Mouse (Mus musculus): ENCODE measurements at regions not wholly inside any gene's neighbourhood (a gene's known extent, or its start where the extent isn't known, plus 50 kb on each side); places are given as distances from the start of the nearest gene placed in this dataset.
"Not testable (repeated sequence)": the region's sequence is repeated elsewhere in the genome, so short reads cannot be mapped to it uniquely, and the experiment has no call there.

DNA sequence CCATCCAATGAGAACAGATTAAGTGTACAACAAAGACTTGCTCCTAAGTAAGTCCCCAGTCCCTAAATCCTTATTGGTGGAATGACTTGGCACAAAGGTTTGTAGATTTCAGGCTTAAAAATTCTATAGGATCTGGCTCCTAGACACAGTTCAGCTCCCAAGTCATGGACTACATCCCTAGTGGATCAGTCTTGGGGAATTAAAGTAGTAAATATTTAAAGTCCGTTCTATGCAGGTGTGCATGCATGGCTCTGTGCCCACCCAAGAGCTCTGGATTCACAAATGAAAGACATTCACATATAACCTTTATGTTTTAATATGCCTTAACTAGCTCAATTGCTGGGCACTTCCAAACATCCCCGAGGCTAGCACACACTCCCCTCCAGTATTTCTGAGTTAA lies 162.8 kb downstream of the Akr1d1 start:
- DNase-seq (ENCODE audit: low read depth, low spot score): no peak

DNA sequence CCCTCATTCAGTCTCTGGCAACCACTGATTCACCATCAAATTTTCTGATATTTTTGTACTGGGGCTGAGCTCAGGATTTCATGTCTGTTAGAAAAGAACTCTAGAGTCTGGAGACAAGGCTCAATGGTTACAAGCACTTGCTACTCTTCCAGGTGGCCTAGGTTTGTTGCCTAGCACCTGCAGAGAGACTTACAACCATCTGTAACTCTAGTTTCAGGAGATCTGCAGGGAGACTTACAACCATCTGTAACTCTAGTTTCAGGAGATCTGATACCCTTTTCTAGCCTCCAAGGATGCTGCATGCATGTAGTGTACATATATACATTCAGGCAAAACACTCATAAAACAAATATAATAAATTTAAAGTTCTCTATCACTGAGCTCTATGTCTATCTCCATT lies 166.1 kb downstream of the Akr1d1 start:
- no peak for DNase-seq (ENCODE audit: low read depth, low spot score)

GRCm38 (mm10) chr6:37703946-37704345 lies 166.7 kb upstream of the Trim24 start:
- DNase-seq (ENCODE audit: low read depth, low spot score): no peak

DNA sequence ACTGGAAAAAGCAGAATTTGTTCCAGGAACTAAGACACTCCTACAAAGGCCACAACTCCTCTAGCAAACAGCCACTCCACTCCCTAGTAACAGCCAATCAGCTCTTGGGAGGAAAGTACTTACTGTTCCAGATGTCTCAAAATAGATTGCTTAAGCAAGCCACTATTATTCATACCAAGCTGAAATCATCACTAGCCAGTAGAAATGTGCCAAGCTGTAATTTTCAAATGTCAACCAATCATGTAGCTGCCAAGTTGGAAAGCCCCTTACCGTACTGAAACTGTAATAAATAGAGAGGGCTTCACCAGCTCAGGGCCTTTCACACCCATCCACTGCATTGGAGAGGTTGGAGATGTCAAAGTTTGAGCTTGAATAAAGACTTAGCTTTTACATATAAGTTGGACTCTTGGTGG lies 164.9 kb upstream of the Trim24 start:
- DNase-seq (ENCODE audit: low read depth, low spot score): peak; percentile 7

DNA sequence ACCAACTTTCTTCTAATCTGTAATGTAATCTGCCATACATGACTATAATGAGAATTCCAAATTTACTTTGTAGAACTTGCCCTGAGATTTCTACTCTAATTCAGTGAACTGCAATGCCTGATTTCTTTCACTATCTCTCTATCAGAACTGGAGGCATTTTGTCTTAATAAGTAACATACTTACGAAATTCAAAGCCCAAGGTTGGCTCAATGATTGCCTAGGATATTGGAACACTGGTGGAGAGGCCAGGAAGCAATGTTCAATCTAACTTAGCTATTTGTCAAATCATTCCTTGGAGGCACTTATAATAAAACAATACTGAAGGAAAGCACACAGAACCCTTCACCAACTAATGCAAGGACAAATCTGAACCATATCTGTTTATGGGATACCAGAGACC lies 162.9 kb upstream of the Trim24 start:
- DNase-seq (ENCODE audit: low read depth, low spot score): not testable (repeated sequence)

DNA sequence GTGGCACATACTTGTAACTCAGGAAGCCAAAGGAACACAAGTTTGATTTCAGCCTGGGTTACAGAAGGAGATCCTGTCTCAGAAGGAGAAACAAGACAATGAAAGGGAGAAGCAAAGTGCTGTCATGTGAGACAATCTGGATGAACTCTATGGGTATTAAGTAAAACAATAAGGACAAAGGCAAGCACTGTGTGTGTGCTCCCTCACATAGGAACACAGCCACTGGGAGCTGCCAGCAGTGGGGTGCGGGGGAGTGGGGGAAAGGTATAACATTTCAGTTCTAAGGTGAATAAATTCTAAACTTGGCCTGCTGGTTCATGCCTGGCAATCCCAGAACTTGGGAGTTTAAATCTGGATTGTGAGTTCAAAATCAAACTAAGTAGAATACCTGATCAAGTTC lies 158.8 kb upstream of the Trim24 start:
- no peak for DNase-seq (ENCODE audit: low read depth, low spot score)

GRCm38 (mm10) chr6:37713411-37713810 lies 157.2 kb upstream of the Trim24 start:
- DNase-seq (ENCODE audit: low read depth, low spot score): peak; percentile 9

DNA sequence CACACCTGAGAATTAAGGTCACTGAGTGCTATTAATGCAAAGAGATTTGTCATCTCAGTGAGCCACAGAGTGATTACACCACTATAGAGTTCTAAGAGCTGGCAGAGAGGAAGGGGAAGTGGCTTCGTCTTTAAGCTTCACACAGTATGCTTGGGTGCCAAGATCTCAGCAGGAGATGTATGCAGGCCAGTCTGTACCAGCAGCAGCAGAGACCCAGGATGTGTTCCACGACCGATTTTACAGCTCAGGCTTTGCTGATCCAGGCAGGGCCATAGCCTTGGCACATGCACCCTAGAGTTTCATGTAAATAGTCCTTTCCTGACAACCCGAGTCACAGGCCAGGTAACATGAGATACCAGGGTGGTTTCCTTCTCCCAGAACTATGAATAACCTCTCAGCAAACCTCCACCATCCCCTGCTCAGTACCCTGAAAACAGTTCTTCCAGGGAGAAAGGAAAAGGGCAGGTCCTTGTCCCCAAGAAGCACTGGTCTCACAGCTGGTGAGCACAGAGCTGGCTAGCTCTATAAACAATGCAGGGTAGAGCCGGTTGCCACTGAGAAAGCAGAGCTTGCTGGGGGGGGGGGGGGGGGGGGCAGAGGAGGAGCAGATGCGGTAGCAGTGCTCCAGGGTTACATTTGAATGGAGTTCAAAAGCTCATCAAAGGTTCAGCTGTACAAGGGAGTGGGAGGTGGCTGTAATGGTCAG lies 156.2 kb upstream of the Trim24 start:
- peak; percentile 70 for DNase-seq (ENCODE audit: low read depth, low spot score)

DNA sequence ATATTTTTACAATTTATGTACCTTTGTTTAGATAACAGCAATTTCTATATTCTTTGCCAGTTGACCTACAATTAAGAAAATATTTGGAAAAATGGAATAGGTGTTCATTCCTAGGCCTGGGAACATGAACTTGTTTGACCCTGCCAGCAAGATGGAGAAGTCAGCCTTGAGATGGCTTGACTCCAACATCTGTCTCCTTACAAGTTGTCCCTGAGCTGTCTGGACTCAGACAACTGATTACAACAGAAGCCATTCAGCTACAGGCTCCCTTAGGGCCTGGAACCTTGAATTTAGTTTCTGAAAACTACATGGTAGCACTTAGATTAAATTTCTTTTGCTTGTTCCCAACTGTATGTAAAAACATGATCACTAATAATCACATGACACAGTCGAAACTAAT lies 148.9 kb upstream of the Trim24 start:
- DNase-seq (ENCODE audit: low read depth, low spot score): no peak

DNA sequence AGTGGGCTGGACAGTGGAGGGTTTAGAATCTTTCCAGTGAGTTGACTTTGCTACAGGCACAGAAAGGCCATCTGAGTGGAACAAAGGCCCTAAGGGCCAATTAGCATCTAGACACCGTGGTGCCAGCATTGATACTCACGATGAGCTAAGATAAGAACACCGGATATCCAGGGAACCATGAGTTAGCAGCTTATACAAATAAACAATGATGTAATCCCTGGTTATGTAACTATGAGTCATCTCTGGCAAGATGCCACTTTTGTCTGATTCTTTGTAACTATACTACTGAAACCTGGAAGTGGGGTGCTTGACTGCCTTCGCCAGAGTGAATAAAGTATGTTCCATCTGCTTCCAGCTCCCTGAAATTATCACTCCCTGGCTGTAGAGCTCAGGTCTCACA lies 147.3 kb upstream of the Trim24 start:
- peak; percentile 79 for DNase-seq (ENCODE audit: low read depth, low spot score)

DNA sequence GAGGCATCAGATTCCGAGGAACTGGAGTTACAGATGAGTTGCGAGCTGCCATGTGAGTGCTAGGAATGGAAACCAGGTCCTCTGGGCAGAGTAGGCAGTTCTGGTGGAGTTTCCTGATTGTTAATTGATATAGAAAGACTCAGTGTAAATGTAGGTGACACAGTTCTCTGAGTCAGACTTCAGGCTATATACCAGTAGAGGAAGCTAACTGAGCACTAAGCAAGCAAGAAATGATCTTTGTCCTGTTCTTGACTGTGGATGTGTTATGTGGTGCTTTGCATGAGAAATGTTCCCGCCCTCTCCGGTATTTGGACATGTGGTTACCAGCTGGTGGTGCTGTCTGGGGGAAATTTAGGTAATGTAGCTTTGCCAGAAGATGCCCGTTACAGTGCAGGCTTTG lies 146.4 kb upstream of the Trim24 start:
- DNase-seq (ENCODE audit: low read depth, low spot score): no peak

GRCm38 (mm10) chr6:37728621-37729020 lies 142.0 kb upstream of the Trim24 start:
- DNase-seq (ENCODE audit: low read depth, low spot score): no peak

- no peak for DNase-seq (ENCODE audit: low read depth, low spot score)
These were observed 141.4 kb upstream of the Trim24 start for GRCm38 (mm10) chr6:37729165-37729564.

- DNase-seq (ENCODE audit: low read depth, low spot score): no peak
These were observed 139.9 kb upstream of the Trim24 start for GRCm38 (mm10) chr6:37730500-37731239.

- DNase-seq (ENCODE audit: low read depth, low spot score): peak; percentile 88
These were observed 138.2 kb upstream of the Trim24 start for GRCm38 (mm10) chr6:37732385-37732784.

GRCm38 (mm10) chr6:37735288-37735961 lies 135.2 kb upstream of the Trim24 start:
- DNase-seq (ENCODE audit: low read depth, low spot score): no peak

GRCm38 (mm10) chr6:37735962-37736297 lies 134.7 kb upstream of the Trim24 start:
- DNase-seq (ENCODE audit: low read depth, low spot score): no peak

GRCm38 (mm10) chr6:37740982-37741889 lies 129.4 kb upstream of the Trim24 start:
- DNase-seq (ENCODE audit: low read depth, low spot score): no peak

DNA sequence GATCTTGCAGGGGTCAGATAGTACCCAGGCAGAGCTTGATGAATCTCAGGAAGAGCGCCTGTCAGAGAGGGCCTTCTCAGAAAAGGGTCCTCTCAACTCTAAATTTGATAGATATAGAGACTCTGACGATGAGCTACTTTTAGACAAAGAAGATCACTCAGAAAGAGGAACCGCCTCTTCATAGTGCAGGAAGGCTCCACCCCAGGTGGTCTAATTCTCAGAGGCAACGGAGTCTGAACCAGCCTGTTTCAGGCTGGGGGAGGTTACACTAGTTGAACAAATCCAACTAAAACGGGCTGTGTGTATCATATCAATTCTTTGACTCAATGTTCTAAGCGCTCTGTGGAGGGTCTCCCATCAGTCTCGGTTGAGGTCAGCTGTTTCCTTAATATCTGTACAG lies 128.7 kb upstream of the Trim24 start:
- DNase-seq (ENCODE audit: low read depth, low spot score): not testable (repeated sequence)

DNA sequence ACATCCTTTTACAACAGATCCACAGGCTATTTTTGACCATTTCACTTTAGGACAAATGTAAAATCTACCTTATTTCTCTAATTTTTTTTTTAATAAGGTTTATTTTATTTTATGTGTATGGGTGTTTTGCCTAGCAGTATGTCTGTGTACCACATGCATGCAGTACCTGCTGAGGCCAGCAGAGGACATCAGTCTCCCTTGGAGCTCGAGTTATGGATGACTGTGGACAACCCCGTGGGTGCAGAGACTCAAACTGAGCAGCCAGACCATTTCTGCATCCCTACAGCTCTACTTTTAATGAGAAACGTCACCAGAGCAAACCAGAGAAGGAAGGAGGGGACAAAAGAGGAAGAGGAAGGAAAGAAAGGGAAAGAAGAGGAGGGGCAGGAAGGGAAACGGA lies 125.9 kb upstream of the Trim24 start:
- DNase-seq (ENCODE audit: low read depth, low spot score): no peak

DNA sequence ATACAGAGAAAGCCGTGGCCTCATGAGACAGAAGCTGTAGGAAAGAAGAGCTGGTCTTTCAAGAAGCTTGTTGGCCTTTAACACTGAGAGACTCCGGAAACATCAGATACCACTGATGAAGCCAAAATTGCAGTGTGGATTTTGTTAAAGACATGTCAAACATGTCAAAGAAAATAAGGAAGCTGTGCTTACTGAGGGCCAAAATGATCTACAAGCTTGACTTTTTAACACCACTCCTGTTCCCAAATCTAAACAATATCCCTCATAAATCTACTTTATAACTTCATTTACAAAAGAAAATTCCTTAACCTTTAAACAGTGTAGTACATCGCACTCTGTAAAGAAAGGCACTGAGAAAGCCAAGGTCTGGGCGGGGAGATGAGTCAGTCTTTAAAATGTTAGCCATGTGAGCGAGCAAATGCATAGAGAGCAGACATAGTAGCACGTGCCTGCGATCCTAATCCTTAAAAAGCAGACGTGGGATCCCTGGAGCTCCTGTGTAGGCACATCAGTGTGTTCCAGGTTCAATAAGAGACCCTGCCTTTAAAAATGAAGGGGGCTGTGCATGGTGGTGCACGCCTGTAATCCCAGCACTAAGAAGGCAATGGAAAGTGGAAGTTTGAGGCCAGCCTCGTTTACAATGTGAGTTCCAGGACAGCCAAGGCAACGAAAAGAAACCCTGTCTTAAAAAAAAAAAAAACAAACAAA lies 125.1 kb upstream of the Trim24 start:
- no peak for DNase-seq (ENCODE audit: low read depth, low spot score)

All from CD4-positive helper T cell, adult 2 months (primary cell).